ENCODE assay signal across 9 mouse cellular contexts in the genomic region with DNA sequence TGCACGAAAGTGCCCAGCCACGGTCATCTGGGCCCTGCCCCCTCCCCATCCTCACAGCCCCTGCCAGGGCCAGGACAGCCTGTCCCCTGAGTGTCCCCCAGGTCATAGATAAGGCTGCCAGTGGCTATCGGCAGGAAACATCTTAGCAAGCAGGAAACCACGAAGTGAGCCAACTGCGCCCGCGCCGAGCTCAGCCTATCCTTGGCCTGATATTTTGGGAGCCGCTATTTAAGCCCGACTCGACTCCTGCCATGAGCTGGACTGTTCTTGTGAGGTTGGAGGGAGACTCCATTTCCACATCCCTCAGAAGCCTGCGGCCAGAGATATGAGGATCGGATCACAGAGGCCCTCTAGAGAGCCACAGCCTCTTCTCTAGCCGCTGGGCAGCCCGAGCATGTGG. TPM values are rescaled to one million over a fixed set of nuclear protein-coding genes. Genes with fewer than 3 reads are reported as not detected.
A peak's percentile ranks its signal among the peaks of the same experiment; 100 is the strongest.
DNase-seq lines count a peak whose midpoint lies in the region; ATAC-seq and TF ChIP-seq lines count a peak whose summit lies in the region.
"Had no signal": no experiment of that assay in that cellular context is flagged by ENCODE, and none has a peak within 500 bp of the region (broad histone marks: within the 10 kb centered on the region; RNA-seq: fewer than 3 reads in every experiment).

No protein-coding gene starts in this region.

- no peaks in the 10 kb centered on the region for H3K79me2 ChIP-seq in heart, adult 2 months (replicated peaks; ENCODE audit: control insufficient read depth, insufficient read depth, low read length)

- H3K27ac ChIP-seq in hindbrain, embryonic 13.5 days: no peak overlapping the region
- no peak overlapping the region for H3K27ac ChIP-seq in hindbrain, embryonic 14.5 days
- peak overlapping the region; percentile 91 for H3K27ac ChIP-seq in heart, adult 2 months
- peak overlapping the region; percentile 73 for H3K27ac ChIP-seq in kidney, embryonic 14.5 days (ENCODE audit: low read depth, low read length)
- peak overlapping the region; percentile 50 for H3K27ac ChIP-seq in stomach, embryonic 16.5 days (ENCODE audit: low read length)

- no peaks in the 10 kb centered on the region for H3K27me3 ChIP-seq in hindbrain, embryonic 13.5 days
- H3K27me3 ChIP-seq in hindbrain, embryonic 14.5 days (ENCODE audit: control insufficient read depth, insufficient read depth, low read length): no peaks in the 10 kb centered on the region
- H3K27me3 ChIP-seq in heart, adult 2 months (ENCODE audit: control insufficient read depth, insufficient read depth, low read length): no peaks in the 10 kb centered on the region
- no peaks in the 10 kb centered on the region for H3K27me3 ChIP-seq in kidney, embryonic 14.5 days (ENCODE audit: control insufficient read depth, insufficient read depth, low read length)
- H3K27me3 ChIP-seq in stomach, embryonic 16.5 days (ENCODE audit: control insufficient read depth, insufficient read depth, low read length): no peaks in the 10 kb centered on the region

- no peaks in the 10 kb centered on the region for H3K4me1 ChIP-seq in hindbrain, embryonic 13.5 days (replicated peaks)
- H3K4me1 ChIP-seq in hindbrain, embryonic 14.5 days (replicated peaks; ENCODE audit: control insufficient read depth, insufficient read depth, low read length): no peaks in the 10 kb centered on the region
- H3K4me1 ChIP-seq in heart, adult 2 months (ENCODE audit: control insufficient read depth, insufficient read depth, low read length): peaks cover 25% of the 10 kb centered on the region
- no peaks in the 10 kb centered on the region for H3K4me1 ChIP-seq in kidney, embryonic 14.5 days (ENCODE audit: control insufficient read depth, insufficient read depth, low read length)
- H3K4me1 ChIP-seq in stomach, embryonic 16.5 days (ENCODE audit: control insufficient read depth, insufficient read depth, low read length): no peaks in the 10 kb centered on the region

- no peak overlapping the region for H3K4me2 ChIP-seq in hindbrain, embryonic 13.5 days
- no peak overlapping the region for H3K4me2 ChIP-seq in hindbrain, embryonic 14.5 days (replicated peaks)
- H3K4me2 ChIP-seq in kidney, embryonic 14.5 days (replicated peaks; ENCODE audit: low read depth, low read length): no peak overlapping the region
- no peak overlapping the region for H3K4me2 ChIP-seq in stomach, embryonic 16.5 days (ENCODE audit: low read depth, low read length)

- WGBS in hindbrain, embryonic 13.5 days: 80% methylated on average over 15 of the region's 15 CpGs
- WGBS in hindbrain, embryonic 14.5 days: 84% methylated on average over 15 of the region's 15 CpGs
- 12% methylated on average over 15 of the region's 15 CpGs for WGBS in heart, adult 2 months
- WGBS in kidney, embryonic 14.5 days: 76% methylated on average over 15 of the region's 15 CpGs
- WGBS in stomach, embryonic 16.5 days: 73% methylated on average over 15 of the region's 15 CpGs

- no peak overlapping the region for H3K4me3 ChIP-seq in hindbrain, embryonic 13.5 days
- H3K4me3 ChIP-seq in hindbrain, embryonic 14.5 days (replicated peaks; ENCODE audit: low read length): no peak overlapping the region
- peak overlapping the region; percentile 30; the same call in 1 of the 2 replicates for H3K4me3 ChIP-seq in heart, adult 2 months
- H3K4me3 ChIP-seq in kidney, embryonic 14.5 days (ENCODE audit: low read length): no peak overlapping the region
- no peak overlapping the region for H3K4me3 ChIP-seq in stomach, embryonic 16.5 days (replicated peaks; ENCODE audit: low read length)

- peak; percentile 98 for TF ChIP-seq POLR2A in heart, adult 2 months (IDR thresholded peaks at IDR 0.05; ENCODE audit: insufficient read depth, low read depth, low read length)

- TF ChIP-seq CTCF in heart, adult 2 months (IDR thresholded peaks at IDR 0.05): no peak

- no peaks in the 10 kb centered on the region for H3K36me3 ChIP-seq in hindbrain, embryonic 13.5 days
- H3K36me3 ChIP-seq in hindbrain, embryonic 14.5 days (replicated peaks; ENCODE audit: control insufficient read depth, insufficient read depth): no peaks in the 10 kb centered on the region
- peaks cover 3% of the 10 kb centered on the region; the same call in 1 of the 2 replicates for H3K36me3 ChIP-seq in heart, adult 2 months (ENCODE audit: control insufficient read depth, insufficient read depth, low read length)
- H3K36me3 ChIP-seq in kidney, embryonic 14.5 days (ENCODE audit: control insufficient read depth, insufficient read depth, low read length): no peaks in the 10 kb centered on the region
- no peaks in the 10 kb centered on the region for H3K36me3 ChIP-seq in stomach, embryonic 16.5 days (ENCODE audit: control insufficient read depth, insufficient read depth, low read length)

- peak; percentile 100 for TF ChIP-seq EP300 in heart, adult 2 months (IDR thresholded peaks at IDR 0.05; ENCODE audit: insufficient read depth, low read depth, low read length)

- H3K9ac ChIP-seq in hindbrain, embryonic 13.5 days: 0 out of 2 replicates have a peak overlapping the region, but pooled peaks have one; percentile 15
- H3K9ac ChIP-seq in hindbrain, embryonic 14.5 days: no peak overlapping the region
- H3K9ac ChIP-seq in heart, adult 2 months (ENCODE audit: low read depth, low read length): peak overlapping the region; percentile 67
- H3K9ac ChIP-seq in kidney, embryonic 14.5 days (ENCODE audit: low read depth, low read length): no peak overlapping the region
- no peak overlapping the region for H3K9ac ChIP-seq in stomach, embryonic 16.5 days (ENCODE audit: low read length)

- no peak for ATAC-seq in hindbrain, embryonic 13.5 days (ENCODE audit: low FRiP score)
- no peak for ATAC-seq in hindbrain, embryonic 14.5 days (ENCODE audit: low FRiP score)
- no peak for ATAC-seq in kidney, embryonic 14.5 days (ENCODE audit: low FRiP score, low TSS enrichment)
- ATAC-seq in stomach, embryonic 16.5 days (ENCODE audit: insufficient read depth, low FRiP score): peak; percentile 42

- DNase-seq in hindbrain, embryonic 14.5 days (ENCODE audit: low spot score): no peak
- peak; percentile 61 to 77 for DNase-seq in adrenal gland, postnatal 36 days
- peak; percentile 86 to 93 for DNase-seq in heart, adult 2 months
- peak; percentile 83 for DNase-seq in lung, postnatal 14 days
- DNase-seq in layer of hippocampus, adult 18-20 months (ENCODE audit: low spot score in 2 of 2): no peak

- intact Hi-C loops in heart, adult 2 months (cut with DNase I): loop anchor here (1.0 to 2.0 kb wide), 3 partner anchors 27 to 50 kb away; a partner anchor contains a TSS

- H3K9me3 ChIP-seq in hindbrain, embryonic 13.5 days: no peaks in the 10 kb centered on the region
- no peaks in the 10 kb centered on the region for H3K9me3 ChIP-seq in hindbrain, embryonic 14.5 days (ENCODE audit: control insufficient read depth, low read length)
- no peaks in the 10 kb centered on the region for H3K9me3 ChIP-seq in kidney, embryonic 14.5 days (ENCODE audit: control insufficient read depth, low read length)
- no peaks in the 10 kb centered on the region for H3K9me3 ChIP-seq in stomach, embryonic 16.5 days (replicated peaks; ENCODE audit: control insufficient read depth, low read length)

RNA-seq across cellular contexts. Expression of a gene that starts 28.5 kb away (rescaled TPM):
- 247 and 261 TPM in 2 replicates for polyA plus RNA-seq in hindbrain, embryonic 13.5 days (2015; fragmentation: Nextera tagmentation; extraction: Ambion mirVana)
- 212 and 221 TPM in 2 replicates for polyA plus RNA-seq in hindbrain, embryonic 14.5 days (2014; fragmentation: Nextera tagmentation; extraction: Ambion mirVana)
- total RNA-seq in adrenal gland, postnatal 36 days (2021): 10 to 100 TPM; 59.4 to 61.3 TPM
- 10 to 100 TPM; 44.6 to 48.8 TPM for total RNA-seq in heart, adult 2 months (2021)
- polyA plus RNA-seq in heart, adult 2 months (2012; rRNA removed): 74.3 and 77.0 TPM in 2 replicates
- 110 and 125 TPM in 2 replicates for polyA plus RNA-seq in kidney, embryonic 14.5 days (2014; fragmentation: Nextera tagmentation; extraction: Ambion mirVana)
- polyA plus RNA-seq in stomach, embryonic 16.5 days (2015; fragmentation: Nextera tagmentation; extraction: Ambion mirVana): 90.3 and 97.1 TPM in 2 replicates
- total RNA-seq in layer of hippocampus, adult 18-20 months (2021): 10 to 100 TPM; 84.2 to 87.4 TPM

RNA-seq across cellular contexts. Expression of a gene that starts 36.7 kb away (rescaled TPM):
- 15.4 TPM in 2 replicates for polyA plus RNA-seq in hindbrain, embryonic 13.5 days (2015; fragmentation: Nextera tagmentation; extraction: Ambion mirVana)
- 13.1 and 14.3 TPM in 2 replicates for polyA plus RNA-seq in hindbrain, embryonic 14.5 days (2014; fragmentation: Nextera tagmentation; extraction: Ambion mirVana)
- total RNA-seq in adrenal gland, postnatal 36 days (2021): 10 to 100 TPM in 1 of 2 experiments, 1 to 10 TPM in 1; 5.8 to 20.3 TPM
- 1 to 10 TPM; 6.7 to 8.5 TPM for total RNA-seq in heart, adult 2 months (2021)
- 1.1 and 2.9 TPM in 2 replicates for polyA plus RNA-seq in heart, adult 2 months (2012; rRNA removed)
- 32.7 and 38.4 TPM in 2 replicates for polyA plus RNA-seq in kidney, embryonic 14.5 days (2014; fragmentation: Nextera tagmentation; extraction: Ambion mirVana)
- polyA plus RNA-seq in stomach, embryonic 16.5 days (2015; fragmentation: Nextera tagmentation; extraction: Ambion mirVana): 19.2 and 30.6 TPM in 2 replicates
- total RNA-seq in layer of hippocampus, adult 18-20 months (2021): 1 to 10 TPM; 4.8 to 6.0 TPM

RNA-seq across cellular contexts. Expression of a gene that starts 48.8 kb away (rescaled TPM):
- 108 and 109 TPM in 2 replicates for polyA plus RNA-seq in hindbrain, embryonic 13.5 days (2015; fragmentation: Nextera tagmentation; extraction: Ambion mirVana)
- 62.7 and 70.1 TPM in 2 replicates for polyA plus RNA-seq in hindbrain, embryonic 14.5 days (2014; fragmentation: Nextera tagmentation; extraction: Ambion mirVana)
- total RNA-seq in adrenal gland, postnatal 36 days (2021): 10 to 100 TPM; 46.9 to 61.4 TPM
- 10 to 100 TPM; 21.4 to 23.2 TPM for total RNA-seq in heart, adult 2 months (2021)
- 21.2 and 29.9 TPM in 2 replicates for polyA plus RNA-seq in heart, adult 2 months (2012; rRNA removed)
- polyA plus RNA-seq in kidney, embryonic 14.5 days (2014; fragmentation: Nextera tagmentation; extraction: Ambion mirVana): 61.3 and 68.8 TPM in 2 replicates
- polyA plus RNA-seq in stomach, embryonic 16.5 days (2015; fragmentation: Nextera tagmentation; extraction: Ambion mirVana): 72.7 and 73.7 TPM in 2 replicates
- 10 to 100 TPM; 64.2 to 70.1 TPM for total RNA-seq in layer of hippocampus, adult 18-20 months (2021)

RNA-seq across cellular contexts. Expression of a gene that starts 50.5 kb away (rescaled TPM):
- polyA plus RNA-seq in hindbrain, embryonic 13.5 days (2015; fragmentation: Nextera tagmentation; extraction: Ambion mirVana): 5.0 and 5.9 TPM in 2 replicates
- 6.8 and 9.5 TPM in 2 replicates for polyA plus RNA-seq in hindbrain, embryonic 14.5 days (2014; fragmentation: Nextera tagmentation; extraction: Ambion mirVana)
- total RNA-seq in adrenal gland, postnatal 36 days (2021): 10 to 100 TPM; 45.2 to 67.5 TPM
- total RNA-seq in heart, adult 2 months (2021): 10 to 100 TPM; 76.0 to 92.7 TPM
- 21.1 and 42.6 TPM in 2 replicates for polyA plus RNA-seq in heart, adult 2 months (2012; rRNA removed)
- polyA plus RNA-seq in kidney, embryonic 14.5 days (2014; fragmentation: Nextera tagmentation; extraction: Ambion mirVana): 12.1 and 13.9 TPM in 2 replicates
- polyA plus RNA-seq in stomach, embryonic 16.5 days (2015; fragmentation: Nextera tagmentation; extraction: Ambion mirVana): 3.8 and 4.0 TPM in 2 replicates
- total RNA-seq in layer of hippocampus, adult 18-20 months (2021): 10 to 100 TPM; 20.1 to 22.2 TPM

RNA-seq across cellular contexts. Expression of a gene that starts 54.9 kb away (rescaled TPM):
- not detected in 2 replicates for polyA plus RNA-seq in hindbrain, embryonic 13.5 days (2015; fragmentation: Nextera tagmentation; extraction: Ambion mirVana)
- polyA plus RNA-seq in hindbrain, embryonic 14.5 days (2014; fragmentation: Nextera tagmentation; extraction: Ambion mirVana): not detected in 2 replicates
- not detected for total RNA-seq in adrenal gland, postnatal 36 days (2021)
- not detected for total RNA-seq in heart, adult 2 months (2021)
- polyA plus RNA-seq in heart, adult 2 months (2012; rRNA removed): not detected in 2 replicates
- polyA plus RNA-seq in kidney, embryonic 14.5 days (2014; fragmentation: Nextera tagmentation; extraction: Ambion mirVana): not detected in 2 replicates
- not detected in 2 replicates for polyA plus RNA-seq in stomach, embryonic 16.5 days (2015; fragmentation: Nextera tagmentation; extraction: Ambion mirVana)
- total RNA-seq in layer of hippocampus, adult 18-20 months (2021): not detected
- total RNA-seq: left cerebral cortex, postnatal 25 days had no signal

Comparison
In these comparisons a context has a peak if more than half of its experiments do, and no peak if none do; other contexts are left out.
1. H3K9ac ChIP-seq: peak in hindbrain, embryonic 13.5 days (single experiment) and heart, adult 2 months (single experiment); none in hindbrain, embryonic 14.5 days (single experiment), kidney, embryonic 14.5 days (single experiment) and stomach, embryonic 16.5 days (single experiment).
2. H3K27ac ChIP-seq: peak in heart, adult 2 months (single experiment), kidney, embryonic 14.5 days (single experiment) and stomach, embryonic 16.5 days (single experiment); none in hindbrain, embryonic 13.5 days (single experiment) and hindbrain, embryonic 14.5 days (single experiment).
3. DNase-seq: peak in adrenal gland, postnatal 36 days (2 of 2), heart, adult 2 months (2 of 2) and lung, postnatal 14 days (single experiment); none in hindbrain, embryonic 14.5 days (single experiment) and layer of hippocampus, adult 18-20 months (0 of 2).